Mouse (Mus musculus): ENCODE measurements around the gene Gngt2. TPM values are rescaled to one million over a fixed set of nuclear protein-coding genes. Genes with fewer than 3 reads are reported as not detected.

Gene Gngt2
- polyA plus RNA-seq, 1 experiment from 2014 or later, result 9.8 TPM

DNA sequence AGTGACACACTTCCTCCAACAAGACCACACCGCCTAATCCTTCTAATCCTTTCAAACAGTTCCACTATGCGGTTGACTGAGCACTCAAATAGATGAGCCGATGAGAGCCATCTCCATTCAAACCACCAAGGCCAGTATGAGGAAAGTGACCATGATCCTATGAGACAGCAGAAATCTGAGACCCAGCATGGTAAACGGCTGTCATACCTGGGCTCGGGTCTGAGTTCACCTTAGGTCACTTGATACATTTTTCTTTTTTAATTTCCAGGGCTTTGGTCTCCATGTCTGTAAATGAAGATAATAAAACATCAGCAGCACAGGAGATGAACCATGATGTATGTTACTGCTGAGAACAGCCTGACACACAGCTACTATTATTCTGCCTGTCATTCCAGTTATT lies 29.1 kb upstream of the Gngt2 start:
- DNase-seq (ENCODE audit: low spot score) (no peak), ATAC-seq (ENCODE audit: insufficient number of reproducible peaks, low FRiP score, low TSS enrichment, low read depth) (no peak)
- no peak overlapping the region for H3K4me2 ChIP-seq (ENCODE audit: low read depth, severe bottlenecking)
- no peaks in the 10 kb centered on the region for H3K27me3 ChIP-seq (ENCODE audit: control insufficient read depth, insufficient read depth, low read length)
- H3K4me3 ChIP-seq (ENCODE audit: low read depth, low read length), result no peak overlapping the region
- no peak overlapping the region for H3K27ac ChIP-seq (replicated peaks; ENCODE audit: low read depth, low read length)
- 93% methylated on average over 5 of the region's 5 CpGs for WGBS
- H3K36me3 ChIP-seq (ENCODE audit: control insufficient read depth, insufficient read depth, low read length), result no peaks in the 10 kb centered on the region
- peaks cover 4% of the 10 kb centered on the region; the same call in 1 of the 2 replicates for H3K9me3 ChIP-seq (ENCODE audit: control insufficient read depth, low read length)
- no peak overlapping the region for H3K9ac ChIP-seq (ENCODE audit: low read length)
- H3K4me1 ChIP-seq (ENCODE audit: control insufficient read depth, insufficient read depth, low read length), result no peaks in the 10 kb centered on the region

DNA sequence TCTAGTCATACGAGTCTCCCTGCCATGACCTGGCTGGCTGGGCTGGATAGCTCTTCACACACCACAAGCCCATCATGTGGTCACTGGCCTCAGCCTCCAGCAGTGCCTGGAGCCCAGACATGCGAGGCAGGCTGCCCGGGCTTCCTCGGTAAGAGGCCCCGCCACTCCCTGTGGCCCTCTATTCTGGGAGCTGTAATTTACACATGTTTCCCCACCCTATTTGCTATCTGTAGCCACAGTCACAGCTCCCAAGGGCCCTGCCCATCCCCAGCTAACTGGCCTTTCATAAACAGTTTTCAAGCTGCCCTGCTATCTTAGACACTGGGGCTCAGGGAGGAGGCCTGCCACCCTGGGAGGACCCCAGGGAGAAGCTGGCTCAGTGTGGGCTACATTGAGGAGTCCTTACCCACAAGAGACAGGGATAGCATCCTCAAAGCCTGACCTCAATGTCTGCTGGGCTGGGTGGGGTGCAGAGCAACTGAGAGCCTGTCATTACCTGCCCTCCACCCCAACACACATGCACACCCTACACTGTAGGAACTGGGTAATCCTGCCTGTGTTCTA lies 28.5 kb upstream of the Gngt2 start:
- no peaks in the 10 kb centered on the region for H3K4me1 ChIP-seq (ENCODE audit: control insufficient read depth, insufficient read depth, low read length)
- H3K9me3 ChIP-seq (ENCODE audit: control insufficient read depth, low read length), result peaks cover 4% of the 10 kb centered on the region; the same call in 1 of the 2 replicates
- 81% methylated on average over 5 of the region's 5 CpGs for WGBS
- no peak overlapping the region for H3K4me3 ChIP-seq (ENCODE audit: low read depth, low read length)
- H3K9ac ChIP-seq (ENCODE audit: low read length), result no peak overlapping the region
- no peak for DNase-seq (ENCODE audit: low spot score)
- no peak for ATAC-seq (ENCODE audit: insufficient number of reproducible peaks, low FRiP score, low TSS enrichment, low read depth)
- H3K27me3 ChIP-seq (ENCODE audit: control insufficient read depth, insufficient read depth, low read length), result no peaks in the 10 kb centered on the region
- H3K27ac ChIP-seq (replicated peaks; ENCODE audit: low read depth, low read length), result no peak overlapping the region
- no peak overlapping the region for H3K4me2 ChIP-seq (ENCODE audit: low read depth, severe bottlenecking)
- H3K36me3 ChIP-seq (ENCODE audit: control insufficient read depth, insufficient read depth, low read length), result no peaks in the 10 kb centered on the region

DNA sequence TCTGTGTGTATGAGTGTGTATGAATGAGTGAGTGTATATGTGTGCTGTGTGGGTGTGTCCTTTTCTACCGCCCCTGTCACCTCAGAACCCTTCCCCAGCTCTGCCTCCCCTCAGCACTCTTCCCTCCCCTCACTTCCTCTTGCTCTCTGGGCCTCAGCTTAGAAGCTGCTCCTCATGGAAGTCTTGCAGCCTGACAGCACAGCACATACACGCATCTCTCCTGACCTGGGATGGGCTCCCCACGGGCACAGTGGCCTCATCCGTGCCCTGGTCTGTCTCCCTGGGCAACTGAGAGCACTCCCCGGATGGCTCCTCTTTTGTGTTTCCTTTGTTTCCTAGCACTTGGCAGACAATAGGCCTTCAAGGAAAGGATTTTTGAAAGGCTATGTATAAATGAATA lies 27.4 kb upstream of the Gngt2 start:
- 46% methylated on average over 5 of the region's 5 CpGs for WGBS
- no peaks in the 10 kb centered on the region for H3K4me1 ChIP-seq (ENCODE audit: control insufficient read depth, insufficient read depth, low read length)
- DNase-seq (ENCODE audit: low spot score) (no peak), ATAC-seq (ENCODE audit: insufficient number of reproducible peaks, low FRiP score, low TSS enrichment, low read depth) (no peak)
- H3K36me3 ChIP-seq (ENCODE audit: control insufficient read depth, insufficient read depth, low read length), result no peaks in the 10 kb centered on the region
- no peak overlapping the region for H3K9ac ChIP-seq (ENCODE audit: low read length)
- H3K4me3 ChIP-seq (ENCODE audit: low read depth, low read length), result no peak overlapping the region
- H3K9me3 ChIP-seq (ENCODE audit: control insufficient read depth, low read length), result peaks cover 4% of the 10 kb centered on the region; the same call in 1 of the 2 replicates
- no peak overlapping the region for H3K27ac ChIP-seq (replicated peaks; ENCODE audit: low read depth, low read length)
- H3K4me2 ChIP-seq (ENCODE audit: low read depth, severe bottlenecking), result no peak overlapping the region
- no peaks in the 10 kb centered on the region for H3K27me3 ChIP-seq (ENCODE audit: control insufficient read depth, insufficient read depth, low read length)

DNA sequence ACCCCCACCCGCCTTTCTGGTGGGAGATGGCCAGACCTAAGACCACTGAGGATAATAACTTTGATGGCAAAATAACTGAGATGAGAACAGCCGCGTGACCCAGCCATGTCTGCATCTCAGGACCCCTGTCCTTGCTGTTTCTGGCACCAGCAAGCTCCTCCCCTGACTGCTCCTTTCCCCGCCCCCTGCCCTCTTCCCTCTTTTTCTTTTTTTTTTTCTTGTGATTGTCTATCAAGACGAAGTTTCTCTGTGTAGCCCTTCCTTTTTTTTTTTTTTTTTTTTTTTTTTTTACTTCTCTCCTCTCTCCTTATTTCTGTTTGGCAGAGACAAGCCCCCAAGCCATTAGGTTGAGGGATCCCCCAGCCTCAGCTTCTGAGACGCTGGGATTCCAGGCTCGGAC lies 26.2 kb upstream of the Gngt2 start:
- H3K4me1 ChIP-seq (ENCODE audit: control insufficient read depth, insufficient read depth, low read length), result no peaks in the 10 kb centered on the region
- H3K9ac ChIP-seq (ENCODE audit: low read length), result no peak overlapping the region
- peaks cover 4% of the 10 kb centered on the region; the same call in 1 of the 2 replicates for H3K9me3 ChIP-seq (ENCODE audit: control insufficient read depth, low read length)
- ATAC-seq (ENCODE audit: insufficient number of reproducible peaks, low FRiP score, low TSS enrichment, low read depth) (no peak), DNase-seq (ENCODE audit: low spot score) (no peak)
- no peak overlapping the region for H3K27ac ChIP-seq (replicated peaks; ENCODE audit: low read depth, low read length)
- no peak overlapping the region for H3K4me3 ChIP-seq (ENCODE audit: low read depth, low read length)
- H3K4me2 ChIP-seq (ENCODE audit: low read depth, severe bottlenecking), result no peak overlapping the region
- H3K36me3 ChIP-seq (ENCODE audit: control insufficient read depth, insufficient read depth, low read length), result no peaks in the 10 kb centered on the region
- H3K27me3 ChIP-seq (ENCODE audit: control insufficient read depth, insufficient read depth, low read length), result no peaks in the 10 kb centered on the region
- WGBS, result 54% methylated on average over 7 of the region's 7 CpGs

DNA sequence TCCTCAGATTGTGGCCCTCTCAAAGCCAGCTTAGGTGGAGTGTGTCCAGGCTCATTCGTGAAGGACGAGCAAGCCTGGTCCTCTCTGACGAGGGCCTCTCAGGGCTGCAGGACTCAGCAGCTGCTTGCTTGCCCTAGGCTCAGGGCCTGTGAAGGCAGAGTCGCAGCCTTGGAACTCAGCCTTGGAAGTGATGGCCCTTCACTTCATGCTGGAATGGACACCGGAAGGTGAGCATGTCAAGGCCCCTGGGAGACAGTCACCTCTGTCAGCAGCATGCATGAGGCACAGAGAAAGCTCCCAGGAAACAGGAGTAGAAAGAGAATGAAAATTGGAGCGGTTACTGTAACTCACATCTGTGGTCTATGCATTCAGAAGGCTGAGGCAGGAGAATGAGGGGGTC lies 25.3 kb upstream of the Gngt2 start:
- Histone ChIP-seq H3K4me2 (ENCODE audit: low read depth, severe bottlenecking) (no peak overlapping the region), H3K4me1 (ENCODE audit: control insufficient read depth, insufficient read depth, low read length) (no peaks in the 10 kb centered on the region), H3K9ac (ENCODE audit: low read length) (no peak overlapping the region), H3K27me3 (ENCODE audit: control insufficient read depth, insufficient read depth, low read length) (no peaks in the 10 kb centered on the region), H3K27ac (replicated peaks; ENCODE audit: low read depth, low read length) (no peak overlapping the region), H3K4me3 (ENCODE audit: low read depth, low read length) (no peak overlapping the region), H3K9me3 (ENCODE audit: control insufficient read depth, low read length) (peaks cover 4% of the 10 kb centered on the region; the same call in 1 of the 2 replicates), H3K36me3 (ENCODE audit: control insufficient read depth, insufficient read depth, low read length) (no peaks in the 10 kb centered on the region)
- ATAC-seq (ENCODE audit: insufficient number of reproducible peaks, low FRiP score, low TSS enrichment, low read depth) (no peak), DNase-seq (ENCODE audit: low spot score) (no peak)
- 82% methylated on average over 6 of the region's 6 CpGs for WGBS

DNA sequence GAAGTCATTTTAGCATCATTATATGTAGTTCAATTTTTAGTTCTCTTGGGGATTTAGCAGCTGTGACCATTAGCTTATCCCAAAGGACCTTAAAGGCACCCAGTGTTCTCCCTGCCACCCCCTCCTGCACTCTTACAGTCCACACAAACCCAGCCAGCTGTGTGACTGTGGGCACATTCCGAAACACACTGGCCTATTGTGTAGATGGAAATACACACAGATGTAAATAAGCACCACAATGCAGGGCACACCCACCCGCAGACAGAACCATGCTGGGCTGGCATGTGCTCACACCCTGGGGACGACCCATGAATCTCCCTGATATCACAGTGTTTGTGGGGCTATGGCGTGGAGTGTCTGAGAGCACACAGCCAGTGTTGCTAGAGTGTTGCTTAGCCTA lies 24.8 kb upstream of the Gngt2 start:
- DNase-seq (ENCODE audit: low spot score), result no peak
- WGBS, result 84% methylated on average over 4 of the region's 4 CpGs
- H3K27me3 ChIP-seq (ENCODE audit: control insufficient read depth, insufficient read depth, low read length), result no peaks in the 10 kb centered on the region
- H3K9ac ChIP-seq (ENCODE audit: low read length), result no peak overlapping the region
- no peak overlapping the region for H3K4me3 ChIP-seq (ENCODE audit: low read depth, low read length)
- no peak overlapping the region for H3K27ac ChIP-seq (replicated peaks; ENCODE audit: low read depth, low read length)
- H3K9me3 ChIP-seq (ENCODE audit: control insufficient read depth, low read length), result peaks cover 4% of the 10 kb centered on the region; the same call in 1 of the 2 replicates
- no peaks in the 10 kb centered on the region for H3K36me3 ChIP-seq (ENCODE audit: control insufficient read depth, insufficient read depth, low read length)
- ATAC-seq (ENCODE audit: insufficient number of reproducible peaks, low FRiP score, low TSS enrichment, low read depth), result no peak
- H3K4me1 ChIP-seq (ENCODE audit: control insufficient read depth, insufficient read depth, low read length), result no peaks in the 10 kb centered on the region
- H3K4me2 ChIP-seq (ENCODE audit: low read depth, severe bottlenecking), result no peak overlapping the region

DNA sequence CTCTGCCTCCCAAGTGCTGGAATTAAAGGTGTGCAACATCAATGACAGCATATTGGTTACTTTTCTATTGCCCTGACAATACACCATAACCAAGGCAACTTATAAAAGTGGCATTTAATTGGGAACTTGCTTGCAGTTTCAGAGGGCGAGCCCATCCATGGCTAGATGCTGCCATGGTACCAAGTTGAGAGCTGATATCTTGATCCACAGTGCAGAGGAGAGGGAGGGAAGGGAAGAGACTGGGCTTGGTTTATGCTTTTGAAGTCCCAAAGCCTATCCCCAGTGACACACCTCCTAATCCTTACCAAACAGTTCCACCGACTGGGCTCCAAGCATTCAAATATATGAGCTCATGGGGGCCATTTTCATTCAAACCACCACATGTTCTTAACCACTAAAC lies 22.9 kb upstream of the Gngt2 start:
- no peaks in the 10 kb centered on the region for H3K4me1 ChIP-seq (ENCODE audit: control insufficient read depth, insufficient read depth, low read length)
- H3K27ac ChIP-seq (replicated peaks; ENCODE audit: low read depth, low read length), result no peak overlapping the region
- no peak overlapping the region for H3K4me2 ChIP-seq (ENCODE audit: low read depth, severe bottlenecking)
- no peaks in the 10 kb centered on the region for H3K27me3 ChIP-seq (ENCODE audit: control insufficient read depth, insufficient read depth, low read length)
- ATAC-seq (ENCODE audit: insufficient number of reproducible peaks, low FRiP score, low TSS enrichment, low read depth), result no peak
- no peak for DNase-seq (ENCODE audit: low spot score)
- WGBS, result 88% methylated on average over 2 of the region's 2 CpGs
- no peak overlapping the region for H3K9ac ChIP-seq (ENCODE audit: low read length)
- H3K36me3 ChIP-seq (ENCODE audit: control insufficient read depth, insufficient read depth, low read length), result no peaks in the 10 kb centered on the region
- no peaks in the 10 kb centered on the region for H3K9me3 ChIP-seq (ENCODE audit: control insufficient read depth, low read length)
- H3K4me3 ChIP-seq (ENCODE audit: low read depth, low read length), result no peak overlapping the region

DNA sequence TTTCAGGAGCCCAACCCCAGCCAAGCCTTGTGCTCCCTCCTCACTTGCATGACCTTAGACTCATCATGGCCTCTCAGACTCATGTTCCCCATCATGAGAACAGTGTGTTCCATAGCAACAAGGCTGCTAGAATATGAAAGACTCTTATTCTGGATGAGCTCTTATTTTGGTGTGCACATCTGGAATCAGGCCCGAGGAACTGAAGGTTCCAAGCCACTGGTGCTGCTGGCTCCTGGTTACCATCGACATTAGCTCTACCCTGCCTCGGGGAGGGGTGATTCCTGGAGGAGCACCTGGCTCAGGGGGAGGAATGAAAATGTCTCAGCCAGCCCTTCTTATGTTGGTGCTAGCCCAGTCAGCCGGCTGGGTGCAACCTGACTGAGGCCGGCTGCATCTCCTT lies 22.2 kb upstream of the Gngt2 start:
- Histone ChIP-seq H3K9ac (ENCODE audit: low read length) (no peak overlapping the region), H3K27me3 (ENCODE audit: control insufficient read depth, insufficient read depth, low read length) (no peaks in the 10 kb centered on the region), H3K4me2 (ENCODE audit: low read depth, severe bottlenecking) (no peak overlapping the region), H3K9me3 (ENCODE audit: control insufficient read depth, low read length) (no peaks in the 10 kb centered on the region), H3K27ac (replicated peaks; ENCODE audit: low read depth, low read length) (no peak overlapping the region), H3K36me3 (ENCODE audit: control insufficient read depth, insufficient read depth, low read length) (no peaks in the 10 kb centered on the region), H3K4me3 (ENCODE audit: low read depth, low read length) (no peak overlapping the region), H3K4me1 (ENCODE audit: control insufficient read depth, insufficient read depth, low read length) (no peaks in the 10 kb centered on the region)
- DNase-seq (ENCODE audit: low spot score) (no peak), ATAC-seq (ENCODE audit: insufficient number of reproducible peaks, low FRiP score, low TSS enrichment, low read depth) (no peak)
- 67% methylated on average over 5 of the region's 5 CpGs for WGBS

DNA sequence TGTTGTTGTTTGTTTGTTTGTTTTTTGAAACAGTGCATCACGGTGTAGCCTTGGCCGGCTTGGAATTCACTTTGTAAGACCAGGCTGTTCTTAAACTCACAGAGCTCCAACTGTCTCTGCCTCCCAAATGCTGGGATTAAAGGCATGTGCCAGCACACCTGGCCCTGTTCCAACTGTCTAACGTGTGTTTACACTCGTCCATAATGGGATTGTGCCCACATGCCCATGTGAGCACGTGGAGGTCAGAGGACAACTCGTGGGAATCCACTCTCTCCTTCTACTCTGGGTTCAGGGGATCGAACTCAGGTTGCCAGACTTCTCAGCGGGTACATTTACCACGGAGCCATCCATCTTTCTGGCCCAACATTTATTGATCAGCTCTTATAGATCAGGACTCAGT lies 21.6 kb upstream of the Gngt2 start:
- no peaks in the 10 kb centered on the region for H3K27me3 ChIP-seq (ENCODE audit: control insufficient read depth, insufficient read depth, low read length)
- DNase-seq (ENCODE audit: low spot score), result no peak
- no peaks in the 10 kb centered on the region for H3K36me3 ChIP-seq (ENCODE audit: control insufficient read depth, insufficient read depth, low read length)
- H3K27ac ChIP-seq (replicated peaks; ENCODE audit: low read depth, low read length), result no peak overlapping the region
- WGBS, result 80% methylated on average over 9 of the region's 9 CpGs
- no peaks in the 10 kb centered on the region for H3K9me3 ChIP-seq (ENCODE audit: control insufficient read depth, low read length)
- H3K4me2 ChIP-seq (ENCODE audit: low read depth, severe bottlenecking), result no peak overlapping the region
- H3K4me3 ChIP-seq (ENCODE audit: low read depth, low read length), result no peak overlapping the region
- H3K4me1 ChIP-seq (ENCODE audit: control insufficient read depth, insufficient read depth, low read length), result no peaks in the 10 kb centered on the region
- no peak for ATAC-seq (ENCODE audit: insufficient number of reproducible peaks, low FRiP score, low TSS enrichment, low read depth)
- no peak overlapping the region for H3K9ac ChIP-seq (ENCODE audit: low read length)

Data from limb, embryonic 11.5 days (tissue).